Mouse (Mus musculus): ENCODE data around the gene Atp4a.

DNA sequence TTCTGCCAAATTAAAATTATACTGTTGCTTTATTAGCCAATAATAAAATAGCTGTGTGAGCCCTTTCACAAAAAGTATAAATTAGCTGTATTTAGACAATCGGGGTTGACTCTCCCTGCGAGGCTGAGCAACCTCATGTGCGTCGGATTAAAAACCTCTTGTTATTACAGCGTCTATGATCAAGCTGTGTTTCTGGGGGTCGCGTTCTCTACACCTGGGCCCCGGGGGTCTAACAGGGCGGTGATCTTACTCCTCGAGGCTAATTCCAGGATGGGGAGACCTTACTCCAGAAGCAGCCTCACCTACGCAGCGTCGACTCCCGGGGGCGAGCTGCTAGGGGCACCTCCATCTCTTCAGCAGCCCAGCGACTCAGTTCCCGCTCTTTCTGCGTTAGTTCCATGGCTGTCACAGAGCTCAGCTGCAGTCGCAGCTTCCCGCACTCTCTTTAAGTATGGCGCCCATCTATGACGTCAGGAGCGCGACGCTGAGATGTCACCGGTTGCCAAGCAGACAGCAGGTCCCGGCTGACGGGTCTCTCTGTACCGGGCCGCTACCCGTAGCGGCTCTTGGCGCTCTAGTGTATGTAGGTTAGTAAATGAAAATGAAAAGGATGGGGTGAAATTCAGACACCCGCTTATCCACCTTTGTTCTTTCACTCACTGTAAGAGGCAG lies 47.3 kb upstream of the Atp4a start, which contains the start of gene Haus5:
- TF ChIP-seq MYOG (IDR thresholded peaks at IDR 0.05; ENCODE audit: control insufficient read depth, extremely low read depth, insufficient read length) (no peak), CTCF (IDR thresholded peaks at IDR 0.05; ENCODE audit: control insufficient read depth, insufficient read depth, insufficient read length) (no peak)
